In genomic region chr17:46773278-46774130, GRCm38 (mm10) we compare ENCODE assay signal across 8 mouse cellular contexts. TPM values are rescaled to one million over a fixed set of nuclear protein-coding genes. Genes with fewer than 3 reads are reported as not detected.
DNase-seq lines count a peak whose midpoint lies in the region; ATAC-seq and TF ChIP-seq lines count a peak whose summit lies in the region.

No protein-coding gene starts in this region.

- peaks cover under 1% of the 10 kb centered on the region; the same call in 1 of the 2 replicates for H3K79me2 ChIP-seq in macrophage (ENCODE audit: inconsistent target)

- peaks cover 4% of the 10 kb centered on the region for H3K4me1 ChIP-seq in testis, adult 2 months (ENCODE audit: control insufficient read depth, insufficient read depth, low read length)
- H3K4me1 ChIP-seq in hindbrain, embryonic 15.5 days (replicated peaks): peaks cover 20% of the 10 kb centered on the region

- 8% methylated on average over 19 of the region's 20 CpGs for WGBS in hindbrain, embryonic 15.5 days
- WGBS in macrophage (ENCODE audit: missing documents): 10% methylated on average over 18 of the region's 20 CpGs

- DNase-seq in CD4-positive, CD25-positive, alpha-beta regulatory T cell, adult 2 months (ENCODE audit: low read depth, low spot score): peak; percentile 44
- DNase-seq in testis, postnatal 14 days (ENCODE audit: low spot score): no peak
- DNase-seq in right cerebral cortex, postnatal 10 days (ENCODE audit: low spot score in 2 of 2): no peak
- DNase-seq in urinary bladder, postnatal 25 days (ENCODE audit: low spot score): no peak

- no peak for TF ChIP-seq CTCF in testis, adult 2 months (IDR thresholded peaks at IDR 0.05; ENCODE audit: control insufficient read depth, insufficient read depth, insufficient replicate concordance, low read depth, low read length)

- no peak for ATAC-seq in CD4-positive, CD25-positive, alpha-beta regulatory T cell, adult 4 months
- no peak for ATAC-seq in hindbrain, embryonic 15.5 days (ENCODE audit: low FRiP score, low read depth)

- H3K4me2 ChIP-seq in hindbrain, embryonic 15.5 days: peak overlapping the region; percentile 92

- peak overlapping the region; percentile 81 for H3K9ac ChIP-seq in hindbrain, embryonic 15.5 days

- H3K27ac ChIP-seq in testis, adult 2 months (ENCODE audit: control insufficient read depth, insufficient read depth, low read depth, low read length): peak overlapping the region; percentile 87
- H3K27ac ChIP-seq in hindbrain, embryonic 15.5 days (replicated peaks): peak overlapping the region; percentile 83
- peak overlapping the region; percentile 82 for H3K27ac ChIP-seq in macrophage

- H3K4me3 ChIP-seq in testis, adult 2 months (ENCODE audit: control insufficient read depth, low read depth, low read length): peak overlapping the region; percentile 92
- H3K4me3 ChIP-seq in hindbrain, embryonic 15.5 days: peak overlapping the region; percentile 91
- H3K4me3 ChIP-seq in macrophage (ENCODE audit: inconsistent target): peak overlapping the region; percentile 69

- H3K27me3 ChIP-seq in testis, adult 2 months (ENCODE audit: control insufficient read depth, insufficient read depth, low read length): no peaks in the 10 kb centered on the region
- H3K27me3 ChIP-seq in hindbrain, embryonic 15.5 days: no peaks in the 10 kb centered on the region

- no peaks in the 10 kb centered on the region for H3K9me3 ChIP-seq in hindbrain, embryonic 15.5 days

- no peak for TF ChIP-seq POLR2A in testis, adult 2 months (IDR thresholded peaks at IDR 0.05; ENCODE audit: control insufficient read depth, low read depth, low read length)

- H3K36me3 ChIP-seq in testis, adult 2 months (ENCODE audit: control insufficient read depth, insufficient read depth, low read length): peaks cover 6% of the 10 kb centered on the region; the same call in 1 of the 2 replicates
- peaks cover 42% of the 10 kb centered on the region for H3K36me3 ChIP-seq in hindbrain, embryonic 15.5 days
- H3K36me3 ChIP-seq in macrophage (ENCODE audit: inconsistent target): peaks cover 31% of the 10 kb centered on the region

RNA-seq across cellular contexts. Expression of gene 2310039H08Rik, which starts 1.1 kb away (rescaled TPM):
- polyA plus RNA-seq in CD4-positive, CD25-positive, alpha-beta regulatory T cell, adult 4 months (2017; shearing (Covaris generic)): 10 to 100 TPM; 16.1 to 18.9 TPM
- polyA plus RNA-seq in testis, adult 2 months (2012; rRNA removed): 86.6 and 89.2 TPM in 2 replicates
- 53.6 and 58.8 TPM in 2 replicates for polyA plus RNA-seq in hindbrain, embryonic 15.5 days (2015; fragmentation: Nextera tagmentation; extraction: Ambion mirVana)
- 1 to 10 TPM in 17 of 26 experiments, not detected in 9; 1.2 to 7.5 (median 2.4) TPM for total RNA-seq in macrophage (2018; cell fraction: chromatin; rRNA removed)
- total RNA-seq in macrophage (2018; cell fraction: cytosol; rRNA removed): 10 to 100 TPM in 7 of 26 experiments, 1 to 10 TPM in 19; 5.7 to 10.9 (median 8.3) TPM
- 10 to 100 TPM in 2 of 26 experiments, 1 to 10 TPM in 23, not detected in 1; 1.0 to 10.7 (median 3.2) TPM for total RNA-seq in macrophage (2018; cell fraction: nucleus; rRNA removed)
- 7.4 to 12.7 TPM (median 10.2 TPM) in 3 replicates for polyA plus RNA-seq in macrophage (2018)

RNA-seq across cellular contexts. Expression of gene Rpl7l1, which starts 9.0 kb away (rescaled TPM):
- 100 to 1,000 TPM; 159 to 205 TPM for polyA plus RNA-seq in CD4-positive, CD25-positive, alpha-beta regulatory T cell, adult 4 months (2017; shearing (Covaris generic))
- 13.3 and 14.1 TPM in 2 replicates for polyA plus RNA-seq in testis, adult 2 months (2012; rRNA removed)
- polyA plus RNA-seq in hindbrain, embryonic 15.5 days (2015; fragmentation: Nextera tagmentation; extraction: Ambion mirVana): 82.2 and 87.9 TPM in 2 replicates
- total RNA-seq in macrophage (2018; cell fraction: chromatin; rRNA removed): 10 to 100 TPM; 16.7 to 71.0 (median 37.8) TPM
- 10 to 100 TPM; 50.7 to 93.7 (median 70.4) TPM for total RNA-seq in macrophage (2018; cell fraction: cytosol; rRNA removed)
- 10 to 100 TPM; 17.2 to 62.0 (median 29.1) TPM for total RNA-seq in macrophage (2018; cell fraction: nucleus; rRNA removed)
- polyA plus RNA-seq in macrophage (2018): 64.6 to 81.8 TPM (median 70.4 TPM) in 3 replicates

RNA-seq across cellular contexts. Expression of gene Ptcra, which starts 10.0 kb away (rescaled TPM):
- under 1 TPM in 1 of 2 experiments, not detected in 1; 0.49 TPM for polyA plus RNA-seq in CD4-positive, CD25-positive, alpha-beta regulatory T cell, adult 4 months (2017; shearing (Covaris generic))
- 0.18 and 0.23 TPM in 2 replicates for polyA plus RNA-seq in testis, adult 2 months (2012; rRNA removed)
- polyA plus RNA-seq in hindbrain, embryonic 15.5 days (2015; fragmentation: Nextera tagmentation; extraction: Ambion mirVana): 0.19 and 0.45 TPM in 2 replicates
- not detected for total RNA-seq in macrophage (2018; cell fraction: chromatin; rRNA removed)
- total RNA-seq in macrophage (2018; cell fraction: cytosol; rRNA removed): not detected
- under 1 TPM in 2 of 26 experiments, not detected in 24; 0.48 to 0.56 TPM for total RNA-seq in macrophage (2018; cell fraction: nucleus; rRNA removed)
- not detected in 3 replicates for polyA plus RNA-seq in macrophage (2018)

RNA-seq across cellular contexts. Expression of gene Cnpy3, which starts 21.5 kb away (rescaled TPM):
- polyA plus RNA-seq in CD4-positive, CD25-positive, alpha-beta regulatory T cell, adult 4 months (2017; shearing (Covaris generic)): 10 to 100 TPM; 24.4 to 25.5 TPM
- 18.9 and 20.6 TPM in 2 replicates for polyA plus RNA-seq in testis, adult 2 months (2012; rRNA removed)
- polyA plus RNA-seq in hindbrain, embryonic 15.5 days (2015; fragmentation: Nextera tagmentation; extraction: Ambion mirVana): 67.2 and 73.5 TPM in 2 replicates
- total RNA-seq in macrophage (2018; cell fraction: chromatin; rRNA removed): 100 to 1,000 TPM in 12 of 26 experiments, 10 to 100 TPM in 14; 15.2 to 163 (median 91.1) TPM
- total RNA-seq in macrophage (2018; cell fraction: cytosol; rRNA removed): 100 to 1,000 TPM in 15 of 26 experiments, 10 to 100 TPM in 11; 67.0 to 134 (median 104) TPM
- 100 to 1,000 TPM in 20 of 26 experiments, 10 to 100 TPM in 6; 27.3 to 196 (median 150) TPM for total RNA-seq in macrophage (2018; cell fraction: nucleus; rRNA removed)
- polyA plus RNA-seq in macrophage (2018): 79.0 to 118 TPM (median 88.6 TPM) in 3 replicates

RNA-seq across cellular contexts. Expression of gene Gnmt, which starts 44.5 kb away (rescaled TPM):
- not detected for polyA plus RNA-seq in CD4-positive, CD25-positive, alpha-beta regulatory T cell, adult 4 months (2017; shearing (Covaris generic))
- polyA plus RNA-seq in testis, adult 2 months (2012; rRNA removed): 2.3 and 3.7 TPM in 2 replicates
- 0.86 and 1.9 TPM in 2 replicates for polyA plus RNA-seq in hindbrain, embryonic 15.5 days (2015; fragmentation: Nextera tagmentation; extraction: Ambion mirVana)
- 1 to 10 TPM in 19 of 26 experiments, under 1 TPM in 3, not detected in 4; 0.73 to 4.6 (median 2.3) TPM for total RNA-seq in macrophage (2018; cell fraction: chromatin; rRNA removed)
- under 1 TPM in 15 of 26 experiments, not detected in 11; 0.10 to 0.99 (median 0.24) TPM for total RNA-seq in macrophage (2018; cell fraction: cytosol; rRNA removed)
- total RNA-seq in macrophage (2018; cell fraction: nucleus; rRNA removed): 1 to 10 TPM in 19 of 26 experiments, under 1 TPM in 4, not detected in 3; 0.46 to 5.5 (median 1.9) TPM
- 0.32 TPM in 1 of 3 replicates, not detected in the others for polyA plus RNA-seq in macrophage (2018)
